Mouse (Mus musculus): Measurements from ENCODE around the gene Wapl. TPM values are rescaled to one million over a fixed set of nuclear protein-coding genes. Genes with fewer than 3 reads are reported as not detected.

The Wapl gene
- 36.7 and 38.1 TPM in 2 replicates for polyA plus RNA-seq (2014; fragmentation: Nextera tagmentation; extraction: Ambion mirVana)

- H3K4me2 ChIP-seq, result peak within 1 kb of the TSS; percentile 88
- no peaks in the 10 kb centered on the region for H3K36me3 ChIP-seq (ENCODE audit: control insufficient read depth, insufficient read depth, low read length)
- under 1% methylated on average over 81 of the region's 90 CpGs for WGBS
- H3K27ac ChIP-seq (ENCODE audit: low read depth, low read length), result peak within 1 kb of the TSS; percentile 66
- ATAC-seq (ENCODE audit: low FRiP score) (peak; percentile 99), DNase-seq (ENCODE audit: low spot score, missing footprints) (peak; percentile 99)
- peak within 1 kb of the TSS; percentile 93 for H3K4me3 ChIP-seq (ENCODE audit: low read depth, low read length)
- peak within 1 kb of the TSS; percentile 93 for H3K9ac ChIP-seq (ENCODE audit: low read length)
- H3K9me3 ChIP-seq (ENCODE audit: control insufficient read depth, low read length), result no peaks in the 10 kb centered on the region
- H3K27me3 ChIP-seq (ENCODE audit: control insufficient read depth, insufficient read depth, low read length), result no peaks in the 10 kb centered on the region
- H3K4me1 ChIP-seq (ENCODE audit: control insufficient read depth, insufficient read depth, low read length), result peaks cover 12% of the 10 kb centered on the region
Measured at GRCm38 (mm10) chr14:34673395-34674228, at the start of gene Wapl. TSS of gene Wapl (plus strand) at chr14:34673928.

- Histone ChIP-seq H3K9me3 (ENCODE audit: control insufficient read depth, low read length) (no peaks in the 10 kb centered on the region), H3K36me3 (ENCODE audit: control insufficient read depth, insufficient read depth, low read length) (no peaks in the 10 kb centered on the region), H3K4me3 (ENCODE audit: low read depth, low read length) (no peak overlapping the region), H3K4me1 (ENCODE audit: control insufficient read depth, insufficient read depth, low read length) (no peaks in the 10 kb centered on the region), H3K27me3 (ENCODE audit: control insufficient read depth, insufficient read depth, low read length) (no peaks in the 10 kb centered on the region), H3K9ac (ENCODE audit: low read length) (no peak overlapping the region), H3K27ac (ENCODE audit: low read depth, low read length) (no peak overlapping the region), H3K4me2 (no peak overlapping the region)
- WGBS, result 91% methylated on average over 7 of the region's 7 CpGs
- DNase-seq (ENCODE audit: low spot score, missing footprints) (no peak), ATAC-seq (ENCODE audit: low FRiP score) (no peak)
Measured at GRCm38 (mm10) chr14:34626824-34627223, 46.9 kb upstream of the Wapl start.

DNA sequence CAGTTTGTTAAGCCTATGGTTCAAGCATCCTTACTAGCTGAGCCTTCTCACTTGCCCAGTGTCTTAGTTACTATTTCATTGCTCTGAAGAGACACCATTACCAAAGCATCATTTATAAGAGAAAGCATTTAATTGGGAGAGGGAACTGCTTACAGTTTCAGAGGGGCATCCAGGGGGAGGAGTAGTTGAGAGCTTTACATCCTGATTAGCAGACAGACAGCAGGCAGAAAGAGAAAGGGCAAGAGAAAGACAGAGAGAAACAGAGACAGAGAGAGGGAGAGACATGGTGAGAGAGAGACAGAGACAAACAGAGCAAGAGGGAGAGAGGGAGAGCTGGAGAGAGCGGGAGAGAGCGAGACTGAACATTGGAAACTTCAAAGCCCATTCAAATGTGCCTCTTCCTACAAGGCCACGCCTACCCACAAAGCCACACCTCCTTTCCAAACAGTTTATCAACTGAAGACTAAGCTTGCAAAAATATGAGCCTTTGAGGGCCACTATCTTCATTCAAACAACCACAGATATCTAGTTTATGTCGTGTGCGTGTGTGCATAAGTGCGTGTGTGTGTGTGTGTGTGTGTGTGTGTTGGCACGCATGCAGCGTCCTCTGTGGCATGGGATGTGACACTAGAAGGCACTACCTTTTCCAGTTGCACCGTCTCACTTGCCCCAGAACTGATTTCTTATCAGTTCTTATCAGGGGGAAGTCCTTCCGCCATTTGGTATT is 40.8 kb upstream of the Wapl start:
- 76% methylated on average over 10 of the region's 10 CpGs for whole genome bisulfite sequencing
- DNase-seq (ENCODE audit: low spot score, missing footprints) (no peak), ATAC-seq (ENCODE audit: low FRiP score) (no peak)
- Histone ChIP-seq H3K4me2 (no peak overlapping the region), H3K9me3 (ENCODE audit: control insufficient read depth, low read length) (no peaks in the 10 kb centered on the region), H3K27ac (ENCODE audit: low read depth, low read length) (no peak overlapping the region), H3K4me3 (ENCODE audit: low read depth, low read length) (no peak overlapping the region), H3K36me3 (ENCODE audit: control insufficient read depth, insufficient read depth, low read length) (no peaks in the 10 kb centered on the region), H3K9ac (ENCODE audit: low read length) (no peak overlapping the region), H3K4me1 (ENCODE audit: control insufficient read depth, insufficient read depth, low read length) (no peaks in the 10 kb centered on the region), H3K27me3 (ENCODE audit: control insufficient read depth, insufficient read depth, low read length) (no peaks in the 10 kb centered on the region)

- Histone ChIP-seq H3K4me2 (no peak overlapping the region), H3K9me3 (ENCODE audit: control insufficient read depth, low read length) (no peaks in the 10 kb centered on the region), H3K4me3 (ENCODE audit: low read depth, low read length) (no peak overlapping the region), H3K4me1 (ENCODE audit: control insufficient read depth, insufficient read depth, low read length) (no peaks in the 10 kb centered on the region), H3K27ac (ENCODE audit: low read depth, low read length) (no peak overlapping the region), H3K36me3 (ENCODE audit: control insufficient read depth, insufficient read depth, low read length) (no peaks in the 10 kb centered on the region), H3K27me3 (ENCODE audit: control insufficient read depth, insufficient read depth, low read length) (no peaks in the 10 kb centered on the region), H3K9ac (ENCODE audit: low read length) (no peak overlapping the region)
- DNase-seq (ENCODE audit: low spot score, missing footprints) (no peak), ATAC-seq (ENCODE audit: low FRiP score) (no peak)
- WGBS, result 47% methylated on average over 7 of the region's 7 CpGs
Measured at GRCm38 (mm10) chr14:34635192-34635591, 38.5 kb upstream of the Wapl start.

- Histone ChIP-seq H3K36me3 (ENCODE audit: control insufficient read depth, insufficient read depth, low read length) (no peaks in the 10 kb centered on the region), H3K9ac (ENCODE audit: low read length) (no peak overlapping the region), H3K4me2 (no peak overlapping the region), H3K27ac (ENCODE audit: low read depth, low read length) (no peak overlapping the region), H3K4me3 (ENCODE audit: low read depth, low read length) (no peak overlapping the region), H3K4me1 (ENCODE audit: control insufficient read depth, insufficient read depth, low read length) (no peaks in the 10 kb centered on the region), H3K27me3 (ENCODE audit: control insufficient read depth, insufficient read depth, low read length) (no peaks in the 10 kb centered on the region), H3K9me3 (ENCODE audit: control insufficient read depth, low read length) (no peaks in the 10 kb centered on the region)
- no peak for DNase-seq (ENCODE audit: low spot score, missing footprints)
- ATAC-seq (ENCODE audit: low FRiP score), result no peak
- 87% methylated on average over 6 of the region's 6 CpGs for WGBS
Measured at GRCm38 (mm10) chr14:34635721-34636120, 38.0 kb upstream of the Wapl start.

DNA sequence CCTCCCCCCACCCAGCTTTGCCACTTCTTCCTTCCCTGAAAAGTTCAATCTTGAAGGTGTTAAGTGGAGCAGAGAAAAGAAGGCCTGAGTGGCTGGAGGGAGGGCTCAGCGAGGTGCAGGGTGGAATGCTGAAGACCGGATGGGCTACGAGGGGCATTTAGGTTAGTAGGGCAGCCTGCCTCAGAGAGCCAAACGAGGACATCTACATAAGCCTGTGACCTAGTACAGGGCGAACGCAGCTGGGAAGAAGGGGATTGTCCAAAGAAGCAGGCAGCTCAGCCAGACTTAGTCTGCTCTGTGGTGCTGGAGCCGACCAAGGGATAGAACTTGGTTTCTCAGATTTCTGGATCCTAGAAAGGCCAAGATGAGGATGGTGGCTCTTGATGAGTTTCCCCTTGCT is 29.6 kb upstream of the Wapl start:
- ATAC-seq (ENCODE audit: low FRiP score), result no peak
- H3K27me3 ChIP-seq (ENCODE audit: control insufficient read depth, insufficient read depth, low read length), result no peaks in the 10 kb centered on the region

DNA sequence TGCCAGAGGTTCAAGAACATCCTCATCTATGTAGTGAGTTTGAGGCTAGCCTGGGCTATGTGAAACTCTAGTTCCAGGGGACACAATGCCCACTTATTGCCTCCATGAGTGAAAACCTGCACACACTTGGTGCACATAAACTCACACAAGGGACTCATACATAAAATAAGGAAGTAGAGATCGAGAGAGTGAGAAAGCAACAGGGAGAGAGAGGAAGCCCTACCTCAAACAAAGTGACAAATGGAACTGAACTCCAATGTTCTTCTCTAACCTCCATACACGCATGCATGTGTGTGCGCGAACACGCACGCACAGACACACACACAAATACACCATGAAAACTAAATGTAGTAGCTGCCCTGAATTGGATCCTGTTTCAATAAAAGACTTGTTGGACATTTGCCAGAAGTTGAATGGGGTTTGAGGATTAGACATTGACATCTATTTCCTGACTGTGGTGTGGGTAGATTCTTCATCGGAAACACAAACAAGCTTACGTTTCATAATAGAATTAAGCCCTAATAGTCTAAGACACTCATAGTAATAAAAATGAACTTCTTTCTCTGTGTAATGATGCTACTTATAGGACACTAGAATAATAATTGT is 25.8 kb upstream of the Wapl start:
- Histone ChIP-seq H3K4me1 (ENCODE audit: control insufficient read depth, insufficient read depth, low read length) (no peaks in the 10 kb centered on the region), H3K27me3 (ENCODE audit: control insufficient read depth, insufficient read depth, low read length) (no peaks in the 10 kb centered on the region), H3K4me2 (no peak overlapping the region), H3K9ac (ENCODE audit: low read length) (no peak overlapping the region), H3K9me3 (ENCODE audit: control insufficient read depth, low read length) (no peaks in the 10 kb centered on the region), H3K4me3 (ENCODE audit: low read depth, low read length) (no peak overlapping the region), H3K36me3 (ENCODE audit: control insufficient read depth, insufficient read depth, low read length) (no peaks in the 10 kb centered on the region), H3K27ac (ENCODE audit: low read depth, low read length) (no peak overlapping the region)
- DNase-seq (ENCODE audit: low spot score, missing footprints) (no peak), ATAC-seq (ENCODE audit: low FRiP score) (no peak)
- 93% methylated on average over 8 of the region's 8 CpGs for WGBS

More for the DNA sequence above, 29.6 kb upstream of the Wapl start:
- no peaks in the 10 kb centered on the region for H3K9me3 ChIP-seq (ENCODE audit: control insufficient read depth, low read length)
- WGBS, result 79% methylated on average over 7 of the region's 7 CpGs
- no peak overlapping the region for H3K4me2 ChIP-seq
- no peak overlapping the region for H3K9ac ChIP-seq (ENCODE audit: low read length)
- no peak overlapping the region for H3K27ac ChIP-seq (ENCODE audit: low read depth, low read length)
- H3K4me3 ChIP-seq (ENCODE audit: low read depth, low read length), result no peak overlapping the region
- no peak for DNase-seq (ENCODE audit: low spot score, missing footprints)
- H3K4me1 ChIP-seq (ENCODE audit: control insufficient read depth, insufficient read depth, low read length), result no peaks in the 10 kb centered on the region
- no peaks in the 10 kb centered on the region for H3K36me3 ChIP-seq (ENCODE audit: control insufficient read depth, insufficient read depth, low read length)

- Histone ChIP-seq H3K4me1 (ENCODE audit: control insufficient read depth, insufficient read depth, low read length) (no peaks in the 10 kb centered on the region), H3K4me3 (ENCODE audit: low read depth, low read length) (no peak overlapping the region), H3K36me3 (ENCODE audit: control insufficient read depth, insufficient read depth, low read length) (no peaks in the 10 kb centered on the region), H3K27me3 (ENCODE audit: control insufficient read depth, insufficient read depth, low read length) (peaks cover 23% of the 10 kb centered on the region), H3K9me3 (ENCODE audit: control insufficient read depth, low read length) (no peaks in the 10 kb centered on the region), H3K9ac (ENCODE audit: low read length) (no peak overlapping the region), H3K27ac (ENCODE audit: low read depth, low read length) (no peak overlapping the region), H3K4me2 (no peak overlapping the region)
- no peak for DNase-seq (ENCODE audit: low spot score, missing footprints)
- ATAC-seq (ENCODE audit: low FRiP score), result no peak
- WGBS, result 95% methylated on average over 5 of the region's 5 CpGs
Measured at GRCm38 (mm10) chr14:34657131-34657530, 16.6 kb upstream of the Wapl start.

DNA sequence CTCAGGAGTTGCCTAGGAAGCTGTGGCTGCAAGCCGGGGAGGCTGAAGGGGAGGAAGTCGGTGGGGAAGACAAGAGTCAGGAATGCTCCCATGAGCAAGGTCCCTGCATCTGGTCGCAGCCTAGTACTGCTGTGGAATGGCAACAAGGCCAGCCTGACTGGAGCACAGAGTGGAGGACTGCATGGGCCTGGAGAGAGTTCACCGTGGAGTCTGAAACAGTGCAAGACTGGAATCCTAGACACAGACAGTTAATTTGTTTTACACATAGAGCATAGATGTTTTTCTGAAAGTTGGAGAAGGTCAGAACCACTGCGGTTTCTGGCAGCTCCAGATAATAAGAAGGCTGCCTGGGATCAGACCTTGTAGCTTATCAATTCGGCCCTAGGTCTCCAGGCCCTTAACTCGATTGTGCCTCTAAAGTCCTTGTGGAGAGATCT is 13.4 kb upstream of the Wapl start:
- Histone ChIP-seq H3K4me2 (no peak overlapping the region), H3K36me3 (ENCODE audit: control insufficient read depth, insufficient read depth, low read length) (no peaks in the 10 kb centered on the region), H3K27me3 (ENCODE audit: control insufficient read depth, insufficient read depth, low read length) (peaks cover 25% of the 10 kb centered on the region), H3K9ac (ENCODE audit: low read length) (no peak overlapping the region), H3K27ac (ENCODE audit: low read depth, low read length) (no peak overlapping the region), H3K9me3 (ENCODE audit: control insufficient read depth, low read length) (no peaks in the 10 kb centered on the region), H3K4me3 (ENCODE audit: low read depth, low read length) (no peak overlapping the region), H3K4me1 (ENCODE audit: control insufficient read depth, insufficient read depth, low read length) (no peaks in the 10 kb centered on the region)
- no peak for ATAC-seq (ENCODE audit: low FRiP score)
- WGBS, result 49% methylated on average over 7 of the region's 7 CpGs
- DNase-seq (ENCODE audit: low spot score, missing footprints), result no peak
